Mouse (Mus musculus) hindbrain, embryonic 14.5 days (tissue): ENCODE results near the gene Hbp1. TPM values are rescaled to one million over a fixed set of nuclear protein-coding genes. Genes with fewer than 3 reads are reported as not detected.

Experiments
- ATAC-seq: fragments of 200-750 bp; cut with Nextera tagmentation; 2 replicates; pipeline ENCODE4 v1.8.0; 2017; ENCODE audit warnings: moderate number of reproducible peaks, mild to moderate bottlenecking, moderate TSS enrichment, moderate library complexity; ENCODE audit not compliant: low FRiP score
- DNase-seq: peaks from one replicate; pipeline ENCODE4 v3.0.0-alpha.2; 2015; ENCODE audit warnings: low spot score
- H3K27ac ChIP-seq: fragments of 300-500 bp; sonication (generic); 2 replicates; pipeline ENCODE4 v1.5.1; 2014; ENCODE audit warnings: mild to moderate bottlenecking, moderate library complexity
- H3K27me3 ChIP-seq: fragments of 300-500 bp; sonication (generic); 2 replicates; pipeline ENCODE4 v1.6.1; 2014; ENCODE audit warnings: mild to moderate bottlenecking, low read length, mixed read lengths; ENCODE audit not compliant: control insufficient read depth, insufficient read depth
- H3K36me3 ChIP-seq: fragments of 300-500 bp; sonication (generic); replicated peaks from 2 replicates; pipeline ENCODE4 v1.6.1; 2014; ENCODE audit not compliant: control insufficient read depth, insufficient read depth
- H3K4me1 ChIP-seq: fragments of 300-500 bp; sonication (generic); replicated peaks from 2 replicates; pipeline ENCODE4 v1.6.1; 2014; ENCODE audit warnings: antibody characterized with exemption, low read length, mixed read lengths; ENCODE audit not compliant: control insufficient read depth, insufficient read depth
- H3K4me2 ChIP-seq: fragments of 300-500 bp; sonication (generic); replicated peaks from 2 replicates; pipeline ENCODE4 v1.6.1; 2014; ENCODE audit warnings: mild to moderate bottlenecking, moderate library complexity
- H3K4me3 ChIP-seq: fragments of 300-500 bp; sonication (generic); replicated peaks from 2 replicates; pipeline ENCODE4 v1.5.1; 2014; ENCODE audit warnings: mild to moderate bottlenecking, low read length
- H3K9ac ChIP-seq: fragments of 300-500 bp; sonication (generic); 2 replicates; pipeline ENCODE4 v1.6.1; 2014
- H3K9me3 ChIP-seq: fragments of 300-500 bp; sonication (generic); 2 replicates; pipeline ENCODE4 v1.6.1; 2016; ENCODE audit warnings: low read length; ENCODE audit not compliant: control insufficient read depth
- WGBS: fragments of 180-500 bp; shearing (Covaris S2); extraction: QIAGEN DNeasy Blood & Tissue Kit; methylation state at CpG from one replicate; pipeline ENCODE4 v1.1.7; 2014; 5-methylcytosine and 5-hydroxymethylcytosine counted together
- polyA plus RNA-seq: library from polyadenylated mRNA; unstranded; fragments of >200 nt; fragmentation: Nextera tagmentation; extraction: Ambion mirVana; gene quantifications from 2 replicates; pipeline ENCODE4 v1.2.1, GENCODE M21; 2014

Gene Hbp1
- polyA plus RNA-seq, 1 experiment from 2014 or later, result 51.5 TPM

- Histone ChIP-seq H3K9me3 (no peaks in the 10 kb centered on the region), H3K27me3 (no peaks in the 10 kb centered on the region), H3K4me3 (no peak overlapping the region), H3K4me2 (no peak overlapping the region), H3K9ac (no peak overlapping the region), H3K4me1 (peaks cover 22% of the 10 kb centered on the region), H3K36me3 (no peaks in the 10 kb centered on the region; the same call in 1 of the 2 replicates), H3K27ac (no peak overlapping the region)
- WGBS, result 54% methylated on average over 7 of the region's 7 CpGs
- DNase-seq (no peak), ATAC-seq (no peak)
Observed at GRCm38 (mm10) chr12:31897456-31897855, 52.9 kb downstream of the Hbp1 start.

- Histone ChIP-seq H3K4me2 (no peak overlapping the region), H3K4me3 (no peak overlapping the region), H3K36me3 (no peaks in the 10 kb centered on the region; the same call in 1 of the 2 replicates), H3K27me3 (no peaks in the 10 kb centered on the region), H3K4me1 (peaks cover 22% of the 10 kb centered on the region), H3K27ac (peak overlapping the region; percentile 34), H3K9ac (no peak overlapping the region), H3K9me3 (no peaks in the 10 kb centered on the region)
- ATAC-seq (peak; percentile 67), DNase-seq (no peak)
- 23% methylated on average over 8 of the region's 8 CpGs for WGBS
Observed at GRCm38 (mm10) chr12:31896986-31897385, 53.3 kb downstream of the Hbp1 start.

- ATAC-seq (no peak), DNase-seq (no peak)
- no peaks in the 10 kb centered on the region for H3K36me3 ChIP-seq
- H3K4me3 ChIP-seq, result no peak overlapping the region
- H3K4me1 ChIP-seq, result peaks cover 22% of the 10 kb centered on the region
- H3K27ac ChIP-seq, result peak overlapping the region; percentile 34
- H3K9me3 ChIP-seq, result no peaks in the 10 kb centered on the region
- no peak overlapping the region for H3K4me2 ChIP-seq
- H3K9ac ChIP-seq, result no peak overlapping the region
- no peaks in the 10 kb centered on the region for H3K27me3 ChIP-seq
- WGBS, result 26% methylated on average over 5 of the region's 5 CpGs
Observed at GRCm38 (mm10) chr12:31896295-31896694, 54.0 kb downstream of the Hbp1 start.

GRCm38 (mm10) chr12:31895888-31896287 lies 54.4 kb downstream of the Hbp1 start:
- no peaks in the 10 kb centered on the region for H3K36me3 ChIP-seq

GRCm38 (mm10) chr12:31895095-31895734 lies 55.1 kb downstream of the Hbp1 start:
- H3K27ac ChIP-seq, result peak overlapping the region; percentile 34

More at GRCm38 (mm10) chr12:31895888-31896287, 54.4 kb downstream of the Hbp1 start:
- no peak overlapping the region for H3K4me2 ChIP-seq
- DNase-seq, result no peak
- no peaks in the 10 kb centered on the region for H3K9me3 ChIP-seq
- H3K4me3 ChIP-seq, result no peak overlapping the region
- WGBS, result 10% methylated on average over 2 of the region's 2 CpGs
- H3K4me1 ChIP-seq, result peaks cover 22% of the 10 kb centered on the region
- H3K27ac ChIP-seq, result peak overlapping the region; percentile 34
- H3K9ac ChIP-seq, result no peak overlapping the region
- no peaks in the 10 kb centered on the region for H3K27me3 ChIP-seq
- peak; percentile 72 for ATAC-seq

GRCm38 (mm10) chr12:31892771-31893170 lies 57.6 kb downstream of the Hbp1 start:
- H3K9ac ChIP-seq, result no peak overlapping the region
- no peaks in the 10 kb centered on the region for H3K36me3 ChIP-seq
- DNase-seq (no peak), ATAC-seq (no peak)
- H3K4me1 ChIP-seq, result peaks cover 26% of the 10 kb centered on the region
- 93% methylated on average over 7 of the region's 7 CpGs for WGBS
- H3K4me3 ChIP-seq, result no peak overlapping the region
- no peaks in the 10 kb centered on the region for H3K9me3 ChIP-seq
- H3K27ac ChIP-seq, result no peak overlapping the region
- H3K27me3 ChIP-seq, result no peaks in the 10 kb centered on the region
- no peak overlapping the region for H3K4me2 ChIP-seq

More at GRCm38 (mm10) chr12:31895095-31895734, 55.1 kb downstream of the Hbp1 start:
- Histone ChIP-seq H3K4me1 (peaks cover 24% of the 10 kb centered on the region), H3K27me3 (no peaks in the 10 kb centered on the region), H3K36me3 (no peaks in the 10 kb centered on the region), H3K9me3 (no peaks in the 10 kb centered on the region), H3K4me3 (no peak overlapping the region), H3K4me2 (no peak overlapping the region), H3K9ac (no peak overlapping the region; the same call in 1 of the 2 replicates)
- WGBS, result 28% methylated on average over 8 of the region's 8 CpGs
- DNase-seq, result no peak
- peak; percentile 49; the same call in 1 of the 2 replicates for ATAC-seq

GRCm38 (mm10) chr12:31892079-31892478 lies 58.3 kb downstream of the Hbp1 start:
- no peak overlapping the region for H3K4me3 ChIP-seq
- peaks cover 25% of the 10 kb centered on the region for H3K4me1 ChIP-seq
- no peak overlapping the region for H3K27ac ChIP-seq
- DNase-seq (no peak), ATAC-seq (no peak)
- no peak overlapping the region for H3K9ac ChIP-seq
- H3K4me2 ChIP-seq, result no peak overlapping the region
- H3K9me3 ChIP-seq, result no peaks in the 10 kb centered on the region
- H3K27me3 ChIP-seq, result no peaks in the 10 kb centered on the region
- H3K36me3 ChIP-seq, result peaks cover 4% of the 10 kb centered on the region; the same call in 1 of the 2 replicates

GRCm38 (mm10) chr12:31890685-31891084 lies 59.6 kb downstream of the Hbp1 start:
- 54% methylated on average over 6 of the region's 6 CpGs for WGBS
- no peak overlapping the region for H3K27ac ChIP-seq
- no peak overlapping the region for H3K4me3 ChIP-seq
- H3K4me2 ChIP-seq, result no peak overlapping the region
- no peak for ATAC-seq
- no peaks in the 10 kb centered on the region for H3K27me3 ChIP-seq
- no peaks in the 10 kb centered on the region for H3K9me3 ChIP-seq
- DNase-seq, result no peak
- H3K9ac ChIP-seq, result no peak overlapping the region
- H3K36me3 ChIP-seq, result peaks cover 14% of the 10 kb centered on the region; the same call in 1 of the 2 replicates
- H3K4me1 ChIP-seq, result peaks cover 11% of the 10 kb centered on the region

- 97% methylated on average over 11 of the region's 11 CpGs for WGBS
- Histone ChIP-seq H3K36me3 (peaks cover 14% of the 10 kb centered on the region; the same call in 1 of the 2 replicates), H3K9me3 (no peaks in the 10 kb centered on the region), H3K4me1 (0 out of 2 replicates have a peak, but pooled peaks cover 4% of the 10 kb centered on the region), H3K4me3 (no peak overlapping the region), H3K9ac (no peak overlapping the region), H3K27me3 (no peaks in the 10 kb centered on the region), H3K27ac (no peak overlapping the region), H3K4me2 (no peak overlapping the region)
- DNase-seq, result no peak
- ATAC-seq, result no peak
Observed at GRCm38 (mm10) chr12:31885844-31886606, 64.3 kb downstream of the Hbp1 start.
